Mouse (Mus musculus) layer of hippocampus, adult 18-20 months (tissue): ENCODE results near the gene Flt3. TPM values are rescaled to one million over a fixed set of nuclear protein-coding genes. Genes with fewer than 3 reads are reported as not detected.

Source experiments
- DNase-seq, 2 experiments: peaks; one replicate each; pipeline ENCODE4 v3.0.0; 2022; ENCODE audit warnings: low spot score in 2 of 2
- total RNA-seq, 2 experiments: library from RNA; stranded (reverse); gene quantifications; 2 replicates each; pipeline ENCODE4 v1.2.3; 2021

Flt3 gene
- total RNA-seq, 2 experiments from 2014 or later = 7.1 to 7.9 TPM

DNA sequence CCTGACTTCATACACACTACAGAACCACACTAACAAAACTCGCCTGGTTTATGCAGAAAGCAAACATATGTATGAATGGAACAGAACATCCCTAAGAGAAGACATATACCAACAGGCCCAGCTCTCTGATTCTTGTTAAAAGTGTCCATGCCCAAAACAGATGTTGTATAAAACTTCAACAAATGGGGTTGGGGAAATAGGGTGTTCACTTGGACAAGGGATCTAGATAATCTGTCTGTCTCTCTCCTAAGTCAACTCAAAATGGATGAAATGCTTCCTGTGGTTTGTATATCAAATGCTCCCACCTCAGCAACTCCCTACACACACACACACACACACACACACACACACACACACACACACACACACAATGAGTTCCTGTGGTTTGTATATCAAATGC, 17.7 kb upstream of the Flt3 start:
- no peak for DNase-seq

DNA sequence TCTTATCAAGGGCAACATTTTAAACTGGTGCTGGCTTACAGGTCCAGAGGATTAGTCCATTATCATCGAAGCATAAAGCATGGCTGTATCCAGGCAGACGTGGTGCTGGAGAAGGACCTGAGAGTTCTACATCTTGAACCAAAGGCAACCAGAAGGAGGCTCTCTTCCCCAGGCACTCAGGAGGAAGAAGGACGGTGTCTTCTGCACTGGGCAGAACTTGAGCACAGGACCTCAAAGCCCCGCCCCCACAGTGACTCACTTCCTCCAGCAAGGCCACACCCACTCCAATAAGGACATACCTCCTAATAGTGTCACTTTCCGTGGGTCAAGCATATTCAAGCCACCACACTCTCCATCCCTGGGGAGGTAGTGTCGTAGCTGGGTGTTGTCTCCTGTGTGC, 10.3 kb upstream of the Flt3 start:
- no peak for DNase-seq

GRCm38 (mm10) chr5:147408731-147409130, 8.4 kb upstream of the Flt3 start:
- DNase-seq = no peak

DNA sequence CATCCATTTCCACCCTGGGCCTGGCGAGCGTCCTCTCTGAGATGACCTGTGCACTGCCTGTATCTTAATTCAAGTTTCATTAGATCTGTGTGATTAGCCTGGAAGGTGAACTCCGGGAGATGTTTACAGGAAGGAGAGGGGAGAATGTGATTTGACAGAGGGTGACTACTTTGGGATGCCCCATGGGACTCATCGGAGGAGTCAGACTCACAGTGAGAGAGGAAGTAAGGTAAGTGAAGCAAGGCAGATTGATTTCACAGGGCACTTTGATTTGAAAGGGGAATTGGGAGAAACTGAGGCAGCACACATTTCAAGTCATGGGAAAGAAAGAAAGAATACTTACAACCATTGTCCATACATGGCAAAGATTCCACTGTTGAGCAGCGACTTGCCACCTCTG, 5.8 kb upstream of the Flt3 start:
- no peak for DNase-seq

- DNase-seq = peak in 1 of 2 experiments; percentile 78
Measured at GRCm38 (mm10) chr5:147402505-147402904, 2.2 kb upstream of the Flt3 start.

DNA sequence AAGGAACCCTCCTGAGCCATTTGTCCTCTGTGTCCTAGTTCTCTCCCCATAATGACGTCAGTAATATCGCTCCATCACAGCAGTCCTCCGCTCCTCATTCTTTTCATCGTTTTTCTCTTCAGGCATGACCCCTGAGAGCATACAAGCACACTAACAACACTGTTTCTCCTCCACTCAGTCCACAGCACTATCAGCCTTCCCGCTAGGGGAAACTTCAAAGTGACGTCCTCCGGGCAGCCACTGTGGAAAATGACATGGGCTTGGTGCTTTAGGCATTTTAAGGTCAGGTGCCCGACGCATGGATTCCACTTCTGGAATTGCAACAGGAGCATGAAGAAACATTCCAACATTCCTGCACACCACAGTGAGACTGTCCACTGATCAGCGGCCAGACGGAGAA, 735 bp upstream of the Flt3 start:
- DNase-seq = no peak

GRCm38 (mm10) chr5:147400505-147400979, 253 bp upstream of the Flt3 start:
- no peak for DNase-seq

DNA sequence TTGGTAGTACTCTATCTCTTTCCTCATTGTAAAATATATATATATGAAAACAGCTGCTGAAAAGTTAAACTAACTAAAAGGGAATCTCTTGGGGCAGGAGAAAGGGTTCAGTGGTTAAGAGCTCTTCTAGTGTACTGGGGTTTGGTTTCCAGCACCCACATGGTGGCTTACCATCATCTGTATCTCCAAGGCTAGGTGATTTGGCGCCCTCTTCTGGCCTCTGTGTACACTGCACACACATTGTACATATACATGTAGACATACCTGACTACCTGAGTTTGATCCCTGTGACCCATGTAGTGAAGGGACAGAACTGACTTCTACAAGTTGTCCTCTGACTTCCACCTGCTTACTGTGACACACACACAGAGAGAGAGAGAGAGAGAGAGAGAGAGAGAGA, 5.2 kb downstream of the Flt3 start:
- DNase-seq = no peak

DNA sequence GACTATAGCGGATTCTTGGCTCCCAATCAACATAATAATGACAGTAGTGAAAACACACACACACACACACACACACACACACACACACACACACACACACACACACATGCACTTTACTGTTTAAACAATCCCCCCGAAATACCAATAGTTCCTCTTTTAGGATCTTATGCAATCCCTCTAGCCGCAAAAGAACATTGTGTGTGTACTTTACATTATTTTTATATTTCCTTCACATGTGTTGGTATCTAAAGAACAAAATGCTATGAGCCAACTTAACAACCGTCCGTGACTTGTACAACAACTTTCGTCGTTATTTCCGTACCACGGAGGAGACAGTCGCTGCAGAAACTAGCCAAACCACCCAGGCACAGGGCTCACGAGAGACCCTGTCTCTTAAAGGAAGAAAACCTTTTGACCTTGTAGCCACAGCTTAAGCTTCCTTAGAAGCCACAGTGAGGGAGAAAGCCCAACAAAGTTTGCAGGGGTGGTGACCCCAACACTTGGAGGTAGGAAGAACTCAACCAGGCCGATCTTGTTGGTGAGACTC, 7.5 kb downstream of the Flt3 start:
- no peak for DNase-seq

DNA sequence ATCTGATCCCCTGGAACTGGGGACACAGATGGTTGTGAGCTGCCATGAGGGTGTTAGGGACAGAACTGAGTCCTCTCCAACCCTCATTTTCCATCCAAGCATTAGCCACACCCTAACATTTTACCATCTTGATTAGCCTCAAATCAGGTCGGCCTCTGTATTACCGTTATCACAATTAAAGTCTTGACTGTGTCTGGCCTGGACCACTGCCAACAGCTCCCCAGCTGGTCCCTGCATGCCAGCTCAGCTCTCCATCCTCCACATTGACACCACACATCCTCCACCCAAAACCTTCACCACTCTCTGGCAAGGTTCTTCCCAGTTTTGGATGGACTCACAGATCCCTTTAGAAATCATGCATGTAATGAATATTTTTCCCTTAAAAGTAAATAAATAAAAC, 9.5 kb downstream of the Flt3 start:
- DNase-seq = peak in 1 of 2 experiments; percentile 39

DNA sequence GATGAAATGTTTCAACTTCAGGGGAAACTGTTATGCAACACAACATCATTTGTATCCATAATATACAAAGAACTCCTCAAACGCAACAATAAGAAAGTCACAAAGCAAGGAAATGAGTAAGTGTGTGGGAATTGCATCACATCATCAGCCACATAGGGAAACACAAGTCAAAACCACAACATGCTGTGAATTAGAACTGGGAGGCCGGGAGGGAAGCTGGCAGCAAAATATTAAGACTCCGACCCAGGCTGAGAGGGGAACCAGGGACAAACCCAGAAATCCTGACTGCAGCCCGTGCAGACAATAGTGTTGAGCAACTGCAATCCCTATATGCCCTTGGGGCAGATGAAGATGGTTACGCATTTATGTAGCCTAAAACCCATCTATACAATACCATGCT, 11.2 kb downstream of the Flt3 start:
- no peak for DNase-seq

- DNase-seq = no peak
Measured at GRCm38 (mm10) chr5:147388376-147389008, 11.8 kb downstream of the Flt3 start.

DNA sequence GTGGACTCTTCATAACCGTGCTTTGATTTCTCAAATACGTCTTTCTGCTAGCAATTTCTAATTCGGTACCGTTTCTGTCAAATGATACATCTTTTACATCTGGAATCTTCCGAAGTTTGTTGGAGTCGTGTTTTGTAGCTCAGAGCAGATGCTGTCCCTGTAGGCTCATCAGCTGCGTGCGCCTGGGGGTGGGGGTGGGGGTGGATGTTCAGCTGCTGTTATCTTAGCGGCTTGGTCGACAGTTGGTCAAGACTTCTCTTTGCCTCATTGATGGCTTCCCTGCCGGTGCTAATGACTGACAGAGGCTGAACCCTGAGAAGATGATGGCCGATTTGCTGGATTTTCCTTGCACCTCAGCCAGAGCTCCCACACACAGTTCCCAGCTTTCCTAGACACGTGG, 13.4 kb downstream of the Flt3 start:
- no peak for DNase-seq

GRCm38 (mm10) chr5:147381396-147381795, 18.9 kb downstream of the Flt3 start:
- peak; percentile 57 to 83 for DNase-seq

GRCm38 (mm10) chr5:147379481-147379880, 20.8 kb downstream of the Flt3 start:
- no peak for DNase-seq

DNA sequence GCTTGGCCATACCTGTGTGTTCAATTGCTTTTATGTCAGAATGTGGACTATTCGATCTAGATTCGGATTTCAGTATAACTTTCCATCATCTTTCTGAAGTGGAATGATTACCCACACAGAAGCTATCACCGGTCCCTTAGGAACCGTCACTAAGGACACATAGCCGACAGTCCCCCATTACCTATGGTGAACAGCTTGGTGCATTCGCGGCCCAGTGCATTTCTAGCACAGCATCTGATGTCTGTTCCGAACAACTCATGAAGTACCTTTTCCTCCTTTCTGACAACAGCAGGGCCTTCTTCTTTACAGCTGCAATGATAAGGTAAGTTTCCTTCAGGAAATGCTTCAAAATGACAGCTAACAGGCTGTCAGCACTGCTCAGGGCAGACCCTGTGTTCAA, 30.0 kb downstream of the Flt3 start:
- no peak for DNase-seq

GRCm38 (mm10) chr5:147368221-147368620, 32.1 kb downstream of the Flt3 start:
- no peak for DNase-seq

DNA sequence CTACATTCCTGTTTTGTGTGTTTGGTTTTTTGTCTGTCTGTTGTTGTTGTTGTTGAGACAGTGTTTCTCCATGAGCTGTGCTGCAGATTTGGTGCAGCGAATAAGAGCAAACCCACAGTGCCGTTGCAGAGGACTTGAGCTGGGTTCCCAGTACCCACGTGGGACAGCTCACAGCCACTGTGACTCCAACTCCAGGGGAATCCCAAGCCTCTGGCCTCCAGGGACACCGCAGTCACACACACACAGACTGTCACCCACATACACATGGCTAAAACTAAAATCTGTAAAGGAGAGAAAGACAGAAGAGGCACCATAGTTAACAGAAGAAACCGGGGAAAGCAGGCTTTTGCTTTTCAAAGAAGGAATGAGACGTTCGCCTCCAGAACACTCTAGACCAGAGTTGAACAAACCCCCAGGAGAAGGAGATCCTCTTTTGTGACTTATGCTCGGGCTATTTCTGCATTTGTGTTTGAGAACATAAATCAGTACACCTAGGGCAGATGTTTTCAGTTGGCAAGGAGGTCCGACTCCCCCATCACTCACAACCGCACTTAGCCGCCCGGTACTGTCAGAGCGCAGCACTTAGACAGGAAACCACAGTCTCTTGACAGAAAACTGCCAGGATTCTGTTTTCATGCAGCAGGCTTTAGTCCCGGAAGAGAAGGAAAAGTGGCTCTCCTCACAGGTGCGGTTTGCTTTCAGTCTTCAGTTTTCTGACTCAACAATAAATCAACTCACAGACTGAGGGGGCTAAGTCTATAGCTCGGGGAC, 34.1 kb downstream of the Flt3 start:
- DNase-seq = no peak

DNA sequence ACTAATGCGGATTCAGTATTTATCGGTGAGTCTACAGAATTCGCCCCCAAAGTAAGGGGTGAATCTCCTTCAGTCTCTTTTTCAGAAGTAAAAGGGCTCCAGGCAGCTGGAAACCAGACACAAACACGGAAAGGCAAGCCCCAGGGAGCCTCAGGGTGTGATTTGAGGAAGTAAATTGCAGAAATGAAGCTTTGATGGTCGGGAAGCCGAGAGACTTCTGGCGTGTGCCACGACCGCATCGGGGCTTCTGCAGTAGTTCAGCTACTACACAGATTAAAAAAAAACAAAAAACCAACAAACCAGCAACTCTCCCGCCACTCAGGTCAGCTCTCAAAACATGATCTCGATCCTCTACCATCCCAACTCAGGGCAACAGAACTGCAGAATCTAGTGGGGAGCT, 37.2 kb downstream of the Flt3 start:
- no peak for DNase-seq

DNA sequence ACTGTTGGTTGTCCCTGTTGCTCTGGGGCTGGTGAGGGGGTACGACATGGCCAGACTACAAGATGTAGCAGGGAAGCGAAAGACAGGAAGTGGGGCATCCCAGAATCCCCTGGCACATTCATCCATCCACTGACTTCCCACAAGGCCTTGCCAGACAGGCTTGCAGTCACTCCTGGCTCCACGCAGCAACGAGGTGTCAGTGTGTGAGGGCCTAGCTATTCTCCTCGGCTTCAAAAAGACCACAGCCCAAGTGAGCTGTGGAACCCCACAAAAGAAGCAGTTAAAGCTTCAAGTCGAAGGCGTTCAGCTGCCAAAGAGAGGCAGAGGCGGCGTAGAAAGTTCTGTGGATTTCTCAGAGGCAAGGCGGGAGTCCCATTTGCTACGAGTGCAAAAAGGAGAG, 41.8 kb downstream of the Flt3 start:
- DNase-seq = no peak

GRCm38 (mm10) chr5:147357536-147357935, 42.8 kb downstream of the Flt3 start:
- no peak for DNase-seq

GRCm38 (mm10) chr5:147356260-147357055, 43.8 kb downstream of the Flt3 start:
- DNase-seq = no peak
